Mouse (Mus musculus) midbrain, postnatal 0 days (tissue): ENCODE measurements around the gene Acaa1a. TPM values are rescaled to one million over a fixed set of nuclear protein-coding genes. Genes with fewer than 3 reads are reported as not detected.

Source experiments
- ATAC-seq: fragments of 200-750 bp; cut with Nextera tagmentation; 2 replicates; pipeline ENCODE4 v1.8.0; 2017; ENCODE audit warnings: moderate number of reproducible peaks, mild to moderate bottlenecking, moderate TSS enrichment, moderate library complexity; ENCODE audit not compliant: low FRiP score
- DNase-seq: peaks from one replicate; pipeline ENCODE4 v3.0.0-alpha.2; 2015; ENCODE audit warnings: low spot score
- H3K27ac ChIP-seq: fragments of 300-500 bp; sonication (generic); 2 replicates; pipeline ENCODE4 v1.5.1; 2014; ENCODE audit warnings: low read depth, mild to moderate bottlenecking, low read length, mixed read lengths
- H3K27me3 ChIP-seq: fragments of 300-500 bp; sonication (generic); 2 replicates; pipeline ENCODE4 v1.6.1; 2014; ENCODE audit warnings: low read length, control low read depth, mixed read lengths; ENCODE audit not compliant: insufficient read depth
- H3K36me3 ChIP-seq: fragments of 300-500 bp; sonication (generic); 2 replicates; pipeline ENCODE4 v1.6.1; 2014; ENCODE audit warnings: low read length, control low read depth, mixed read lengths; ENCODE audit not compliant: insufficient read depth
- H3K4me1 ChIP-seq: fragments of 300-500 bp; sonication (generic); 2 replicates; pipeline ENCODE4 v1.6.1; 2014; ENCODE audit warnings: mild to moderate bottlenecking, control low read depth, antibody characterized with exemption, low read length, mixed read lengths; ENCODE audit not compliant: insufficient read depth
- H3K4me2 ChIP-seq: fragments of 300-500 bp; sonication (generic); 2 replicates; pipeline ENCODE4 v1.6.1; 2014; ENCODE audit warnings: low read depth, mild to moderate bottlenecking, low read length, mixed read lengths; ENCODE audit not compliant: poor library complexity, severe bottlenecking
- H3K4me3 ChIP-seq: fragments of 300-500 bp; sonication (generic); 2 replicates; pipeline ENCODE4 v1.5.1; 2014; ENCODE audit warnings: low read depth, mild to moderate bottlenecking, low read length, moderate library complexity
- H3K9ac ChIP-seq: fragments of 300-500 bp; sonication (generic); replicated peaks from 2 replicates; pipeline ENCODE4 v1.6.1; 2014; ENCODE audit warnings: mild to moderate bottlenecking, low read length, moderate library complexity, mixed read lengths; ENCODE audit not compliant: poor library complexity, severe bottlenecking
- H3K9me3 ChIP-seq: fragments of 300-500 bp; sonication (generic); 2 replicates; pipeline ENCODE4 v1.6.1; 2016; ENCODE audit warnings: low read length, control low read depth
- CTCF ChIP-seq: IDR thresholded peaks from 2 replicates; pipeline ENCODE4 v1.5.1; 2016; ENCODE audit warnings: antibody characterized with exemption, mild to moderate bottlenecking
- WGBS: fragments of 180-500 bp; shearing (Covaris S2); extraction: QIAGEN DNeasy Blood & Tissue Kit; methylation state at CpG from one replicate; pipeline ENCODE4 v1.1.7; 2014; 5-methylcytosine and 5-hydroxymethylcytosine counted together
- polyA plus RNA-seq: library from polyadenylated mRNA; unstranded; fragments of >200 nt; fragmentation: Nextera tagmentation; extraction: Ambion mirVana; gene quantifications from 2 replicates; pipeline ENCODE4 v1.2.1, GENCODE M21; 2015
- total RNA-seq: library from RNA; depleted of rRNA; stranded (reverse); fragments of >200 nt; gene quantifications from 2 replicates; pipeline ENCODE4 v1.2.3, GENCODE M21; 2014

Acaa1a gene
- total and polyA plus RNA-seq, 2 experiments from 2014 or later: 75.5 to 120 TPM

- Histone ChIP-seq H3K9ac (no peak overlapping the region), H3K4me1 (no peaks in the 10 kb centered on the region), H3K4me3 (no peak overlapping the region), H3K27me3 (no peaks in the 10 kb centered on the region), H3K4me2 (no peak overlapping the region), H3K9me3 (no peaks in the 10 kb centered on the region), H3K36me3 (no peaks in the 10 kb centered on the region), H3K27ac (no peak overlapping the region)
- TF ChIP-seq CTCF: no peak
- 80% methylated on average over 3 of the region's 3 CpGs for WGBS
- DNase-seq: no peak
- ATAC-seq: no peak
Observed at GRCm38 (mm10) chr9:119375008-119375407, 35.5 kb downstream of the Acaa1a start.

GRCm38 (mm10) chr9:119375556-119375955, 36.1 kb downstream of the Acaa1a start:
- H3K4me2 ChIP-seq: no peak overlapping the region
- no peak overlapping the region for H3K4me3 ChIP-seq
- ATAC-seq (no peak), DNase-seq (no peak)
- H3K27me3 ChIP-seq: no peaks in the 10 kb centered on the region
- WGBS: 71% methylated on average over 6 of the region's 6 CpGs
- no peaks in the 10 kb centered on the region for H3K9me3 ChIP-seq
- H3K4me1 ChIP-seq: no peaks in the 10 kb centered on the region
- H3K27ac ChIP-seq: no peak overlapping the region
- TF ChIP-seq CTCF: no peak
- H3K36me3 ChIP-seq: no peaks in the 10 kb centered on the region
- no peak overlapping the region for H3K9ac ChIP-seq

GRCm38 (mm10) chr9:119378231-119378630, 38.8 kb downstream of the Acaa1a start:
- H3K4me3 ChIP-seq: no peak overlapping the region
- no peak for ATAC-seq
- 94% methylated on average over 4 of the region's 4 CpGs for WGBS

GRCm38 (mm10) chr9:119382603-119383002, 43.1 kb downstream of the Acaa1a start:
- no peaks in the 10 kb centered on the region for H3K27me3 ChIP-seq
- H3K9me3 ChIP-seq: no peaks in the 10 kb centered on the region
- peaks cover 2% of the 10 kb centered on the region; the same call in 1 of the 2 replicates for H3K4me1 ChIP-seq
- peak; percentile 44 for DNase-seq
- ATAC-seq: no peak
- TF ChIP-seq CTCF: no peak
- H3K36me3 ChIP-seq: no peaks in the 10 kb centered on the region
- H3K4me3 ChIP-seq: no peak overlapping the region
- H3K9ac ChIP-seq: no peak overlapping the region
- peak overlapping the region; percentile 26; the same call in 1 of the 2 replicates for H3K27ac ChIP-seq
- WGBS: 50% methylated on average over 6 of the region's 6 CpGs
- H3K4me2 ChIP-seq: no peak overlapping the region

More at GRCm38 (mm10) chr9:119378231-119378630, 38.8 kb downstream of the Acaa1a start:
- no peaks in the 10 kb centered on the region for H3K27me3 ChIP-seq
- no peaks in the 10 kb centered on the region for H3K9me3 ChIP-seq
- no peak overlapping the region for H3K27ac ChIP-seq
- no peak for DNase-seq
- no peak overlapping the region for H3K9ac ChIP-seq
- no peaks in the 10 kb centered on the region for H3K36me3 ChIP-seq
- TF ChIP-seq CTCF: no peak
- H3K4me2 ChIP-seq: no peak overlapping the region
- peaks cover 2% of the 10 kb centered on the region; the same call in 1 of the 2 replicates for H3K4me1 ChIP-seq

- Histone ChIP-seq H3K4me3 (no peak overlapping the region), H3K4me1 (no peaks in the 10 kb centered on the region), H3K36me3 (no peaks in the 10 kb centered on the region), H3K27me3 (no peaks in the 10 kb centered on the region), H3K9ac (no peak overlapping the region), H3K9me3 (no peaks in the 10 kb centered on the region), H3K4me2 (no peak overlapping the region), H3K27ac (no peak overlapping the region)
- TF ChIP-seq CTCF: no peak
- ATAC-seq (no peak), DNase-seq (no peak)
- 67% methylated on average over 5 of the region's 5 CpGs for WGBS
Observed at GRCm38 (mm10) chr9:119388956-119389355, 49.5 kb downstream of the Acaa1a start.

- Histone ChIP-seq H3K9me3 (no peaks in the 10 kb centered on the region), H3K27ac (no peak overlapping the region), H3K9ac (no peak overlapping the region), H3K4me1 (no peaks in the 10 kb centered on the region), H3K27me3 (no peaks in the 10 kb centered on the region), H3K36me3 (no peaks in the 10 kb centered on the region), H3K4me2 (no peak overlapping the region), H3K4me3 (no peak overlapping the region)
- no peak for TF ChIP-seq CTCF
- no peak for ATAC-seq
- DNase-seq: no peak
- 97% methylated on average over 2 of the region's 2 CpGs for WGBS
Observed at GRCm38 (mm10) chr9:119390214-119390613, 50.7 kb downstream of the Acaa1a start.
